Mouse (Mus musculus) heart, embryonic 16.5 days (tissue): ENCODE results near the gene Gm42372. TPM values are rescaled to one million over a fixed set of nuclear protein-coding genes. Genes with fewer than 3 reads are reported as not detected.

Experiments
- ATAC-seq: fragments of 200-750 bp; cut with Nextera tagmentation; replicated peaks from 2 replicates; pipeline ENCODE4 v1.8.0; 2017; ENCODE audit warnings: moderate number of reproducible peaks; ENCODE audit not compliant: insufficient read depth, low FRiP score; ENCODE audit errors: extremely low read depth
- H3K27ac ChIP-seq: fragments of 300-500 bp; sonication (generic); 2 replicates; pipeline ENCODE4 v1.5.1; 2014; ENCODE audit warnings: mild to moderate bottlenecking, low read length, control low read depth, moderate library complexity
- H3K27me3 ChIP-seq: fragments of 300-500 bp; sonication (generic); 2 replicates; pipeline ENCODE4 v1.6.1; 2014; ENCODE audit warnings: low read length, mixed read lengths; ENCODE audit not compliant: control insufficient read depth, insufficient read depth
- H3K36me3 ChIP-seq: fragments of 300-500 bp; sonication (generic); 2 replicates; pipeline ENCODE4 v1.6.1; 2014; ENCODE audit not compliant: control insufficient read depth, insufficient read depth
- H3K4me1 ChIP-seq: fragments of 300-500 bp; sonication (generic); 2 replicates; pipeline ENCODE4 v1.6.1; 2014; ENCODE audit warnings: low read length, mixed read lengths; ENCODE audit not compliant: control insufficient read depth, insufficient read depth
- H3K4me2 ChIP-seq: fragments of 300-500 bp; sonication (generic); 2 replicates; pipeline ENCODE4 v1.6.1; 2014; ENCODE audit warnings: low read depth, mild to moderate bottlenecking, control low read depth, low read length
- H3K4me3 ChIP-seq: fragments of 300-500 bp; sonication (generic); 2 replicates; pipeline ENCODE4 v1.5.1; 2014; ENCODE audit warnings: mild to moderate bottlenecking, control low read depth, low read length
- H3K9ac ChIP-seq: fragments of 300-500 bp; sonication (generic); 2 replicates; pipeline ENCODE4 v1.6.1; 2014; ENCODE audit warnings: low read length, control low read depth
- H3K9me3 ChIP-seq: fragments of 300-500 bp; sonication (generic); replicated peaks from 2 replicates; pipeline ENCODE4 v1.6.1; 2016; ENCODE audit warnings: low read length; ENCODE audit not compliant: control insufficient read depth
- WGBS: fragments of 180-500 bp; shearing (Covaris S2); extraction: QIAGEN DNeasy Blood & Tissue Kit; methylation state at CpG from one replicate; pipeline ENCODE4 v1.1.7; 2014; 5-methylcytosine and 5-hydroxymethylcytosine counted together
- polyA plus RNA-seq: library from polyadenylated mRNA; unstranded; fragments of >200 nt; fragmentation: Nextera tagmentation; extraction: Ambion mirVana; gene quantifications from 2 replicates; pipeline ENCODE4 v1.2.1, GENCODE M21; 2015

Gm42372 gene
- polyA plus RNA-seq, 1 experiment from 2014 or later: 0.09 TPM

DNA sequence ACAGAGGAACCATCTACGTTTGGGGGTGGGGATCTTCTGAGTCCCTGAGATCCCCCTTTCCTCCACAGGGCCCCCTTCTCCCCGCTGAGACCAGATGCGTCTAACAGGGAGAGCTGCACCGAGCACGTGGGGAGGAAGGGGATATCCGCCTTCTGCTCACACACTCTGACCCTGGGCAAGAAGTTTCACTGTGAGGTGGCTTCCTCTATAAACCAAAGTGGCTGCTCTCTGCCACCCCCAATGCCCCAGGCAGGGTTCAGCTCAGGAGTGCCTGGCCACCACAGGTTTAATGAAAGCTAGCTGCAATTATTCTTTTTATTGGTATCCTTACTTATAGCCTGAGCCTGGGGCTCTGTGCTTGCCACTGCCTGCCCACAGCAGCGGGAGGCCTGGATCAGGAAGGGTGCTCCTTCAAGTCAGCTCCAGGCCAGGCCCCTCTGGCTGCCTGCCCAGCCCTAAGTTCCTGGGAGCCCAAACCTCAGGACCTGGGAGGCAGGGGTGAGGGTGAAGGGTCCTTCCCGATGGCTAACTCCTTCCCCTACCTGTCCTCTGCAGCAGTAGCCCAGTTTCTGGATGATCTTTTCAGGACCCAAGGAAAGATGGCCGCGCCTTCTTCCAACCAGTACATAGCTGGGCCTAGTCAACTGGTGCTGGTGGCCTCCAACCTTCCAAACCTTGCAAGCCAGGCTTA lies 42.1 kb downstream of the Gm42372 start:
- Histone ChIP-seq H3K27ac (peak overlapping the region; percentile 80), H3K27me3 (no peaks in the 10 kb centered on the region), H3K36me3 (peaks cover 20% of the 10 kb centered on the region), H3K9ac (peak overlapping the region; percentile 94), H3K9me3 (no peaks in the 10 kb centered on the region), H3K4me3 (0 out of 2 replicates have a peak overlapping the region, but pooled peaks have one; percentile 11), H3K4me1 (peaks cover 62% of the 10 kb centered on the region), H3K4me2 (peak overlapping the region; percentile 88)
- 0 out of 2 replicates have a peak, but pooled peaks have one; percentile 3 for ATAC-seq
- 57% methylated on average over 10 of the region's 10 CpGs for WGBS

GRCm38 (mm10) chr7:17025505-17025894 lies 42.6 kb downstream of the Gm42372 start:
- Histone ChIP-seq H3K4me3 (peak overlapping the region; percentile 11; the same call in 1 of the 2 replicates), H3K36me3 (peaks cover 17% of the 10 kb centered on the region), H3K4me1 (peaks cover 60% of the 10 kb centered on the region), H3K9ac (peak overlapping the region; percentile 94), H3K27me3 (no peaks in the 10 kb centered on the region), H3K4me2 (peak overlapping the region; percentile 88), H3K27ac (peak overlapping the region; percentile 80), H3K9me3 (no peaks in the 10 kb centered on the region)
- WGBS: 42% methylated on average over 4 of the region's 4 CpGs
- ATAC-seq: no peak

DNA sequence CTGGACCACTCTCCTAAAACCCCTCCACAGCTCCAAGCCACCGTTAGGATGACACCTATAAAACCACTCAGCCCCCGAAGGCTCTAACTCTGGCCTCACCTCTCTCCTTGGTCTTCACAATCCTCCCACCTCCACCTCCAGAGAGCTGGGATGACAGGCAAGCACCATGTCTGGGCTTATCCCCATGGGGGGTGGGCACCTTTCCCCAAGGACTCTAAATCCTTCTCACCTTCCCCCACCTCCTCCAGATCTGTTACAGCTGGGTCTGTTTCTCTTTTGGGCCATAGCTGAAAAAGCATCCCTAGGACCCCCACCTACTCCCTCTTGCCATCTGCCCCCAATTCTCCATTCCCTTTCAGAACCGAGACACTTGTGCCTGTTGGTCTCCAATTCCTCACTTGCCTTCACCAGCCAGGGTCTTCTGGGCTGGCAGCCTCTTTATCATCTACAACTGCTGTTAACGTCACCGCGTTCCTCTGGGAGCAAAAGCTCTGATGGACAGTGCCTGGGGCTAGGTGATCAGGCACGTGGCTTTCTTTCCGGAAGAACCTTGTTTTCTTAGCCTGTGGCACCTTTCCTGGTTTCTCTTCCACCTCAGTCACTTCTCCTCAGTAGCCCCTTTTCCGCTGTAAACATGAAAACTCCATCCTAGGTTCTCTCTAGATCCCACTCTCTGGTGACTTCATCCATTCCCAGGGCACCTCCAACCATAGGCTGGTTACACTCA lies 43.2 kb downstream of the Gm42372 start:
- Histone ChIP-seq H3K4me1 (peaks cover 60% of the 10 kb centered on the region), H3K27ac (peak overlapping the region; percentile 96), H3K36me3 (peaks cover 15% of the 10 kb centered on the region), H3K9ac (peak overlapping the region; percentile 94), H3K4me3 (peak overlapping the region; percentile 97), H3K4me2 (peak overlapping the region; percentile 88), H3K27me3 (no peaks in the 10 kb centered on the region), H3K9me3 (no peaks in the 10 kb centered on the region)
- ATAC-seq: no peak
- WGBS: 44% methylated on average over 9 of the region's 9 CpGs

- Histone ChIP-seq H3K9ac (peak overlapping the region; percentile 94), H3K4me2 (peak overlapping the region; percentile 88), H3K27ac (peak overlapping the region; percentile 96), H3K9me3 (no peaks in the 10 kb centered on the region), H3K4me3 (peak overlapping the region; percentile 97), H3K4me1 (peaks cover 57% of the 10 kb centered on the region), H3K27me3 (no peaks in the 10 kb centered on the region), H3K36me3 (peaks cover 6% of the 10 kb centered on the region)
- peak; percentile 19; the same call in 1 of the 2 replicates for ATAC-seq
- WGBS: 2% methylated on average over 24 of the region's 24 CpGs
Observed at GRCm38 (mm10) chr7:17026710-17027587, 44.1 kb downstream of the Gm42372 start.

DNA sequence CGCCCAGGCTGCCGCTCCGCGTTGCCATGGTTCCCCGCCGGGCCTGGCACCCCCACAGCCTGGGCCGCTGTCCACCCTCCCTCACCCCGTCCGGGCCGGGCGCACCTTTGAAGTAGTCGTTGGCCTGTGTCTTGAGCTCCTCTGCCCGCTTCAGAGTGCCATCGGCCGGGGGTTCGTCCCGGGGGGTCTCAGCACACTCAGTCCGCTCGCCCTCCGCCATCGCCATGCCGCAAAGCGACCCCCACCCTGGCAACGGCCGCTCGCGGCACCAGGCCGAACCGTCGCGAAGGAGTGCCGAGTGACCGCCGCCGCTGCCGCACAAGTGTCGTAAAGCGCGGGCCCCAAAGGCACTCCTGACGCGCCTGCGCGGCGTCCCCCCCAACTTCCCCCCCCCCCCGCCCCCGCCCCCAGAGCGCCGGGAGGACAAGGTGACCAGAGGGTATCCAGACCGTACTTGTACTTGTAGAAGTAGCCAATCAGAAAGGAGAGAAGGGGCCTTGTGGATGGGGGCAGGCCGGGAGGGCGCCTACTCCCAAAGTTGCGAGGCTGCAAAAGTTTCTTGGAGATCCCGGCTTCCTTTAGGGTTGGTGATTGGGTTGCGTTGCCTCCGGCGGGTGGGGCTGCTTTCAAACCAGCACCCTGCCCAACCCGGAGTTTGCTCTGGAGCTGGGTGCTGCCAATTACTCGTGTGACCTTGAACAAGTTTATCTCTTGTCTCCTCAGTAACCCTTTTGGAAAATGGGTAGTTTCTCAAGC lies 44.9 kb downstream of the Gm42372 start, which contains the start of gene Ppp5c:
TSS of gene Ppp5c (minus strand) at position 337 of the 756 bp plus-strand sequence.
- Histone ChIP-seq H3K4me2 (peak within 1 kb of the TSS; percentile 88), H3K9ac (peak within 1 kb of the TSS; percentile 94), H3K4me3 (peak within 1 kb of the TSS; percentile 97), H3K27ac (peak within 1 kb of the TSS; percentile 96), H3K4me1 (peaks cover 49% of the 10 kb centered on the region), H3K9me3 (no peaks in the 10 kb centered on the region), H3K36me3 (peaks cover 6% of the 10 kb centered on the region), H3K27me3 (no peaks in the 10 kb centered on the region)
- under 1% methylated on average over 56 of the region's 58 CpGs for WGBS
- peak; percentile 86 for ATAC-seq

DNA sequence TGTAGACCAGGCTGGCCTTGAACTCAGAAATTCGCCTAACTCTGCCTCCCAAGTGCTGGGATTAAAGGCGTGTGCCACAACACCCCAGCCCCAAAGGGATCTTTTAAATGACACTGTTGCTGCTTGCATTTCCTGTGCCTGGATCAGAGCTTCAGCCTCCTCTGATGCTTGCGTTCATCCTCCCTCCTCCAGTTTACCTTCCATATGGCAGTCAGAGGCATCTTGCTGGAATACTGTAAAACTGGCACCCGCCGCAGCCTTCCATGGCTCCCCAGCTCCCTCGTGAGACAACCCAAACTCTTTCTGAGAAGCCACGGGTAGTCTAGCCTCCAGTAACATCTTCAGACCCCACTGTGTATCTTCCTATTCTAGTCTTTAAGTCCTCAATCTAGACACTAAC lies 46.0 kb downstream of the Gm42372 start:
- ATAC-seq: no peak
- peak overlapping the region; percentile 37 for H3K27ac ChIP-seq
- H3K4me2 ChIP-seq: no peak overlapping the region
- peaks cover 17% of the 10 kb centered on the region for H3K36me3 ChIP-seq
- 76% methylated on average over 7 of the region's 7 CpGs for WGBS
- H3K4me1 ChIP-seq: peaks cover 37% of the 10 kb centered on the region
- H3K9me3 ChIP-seq: no peaks in the 10 kb centered on the region
- H3K27me3 ChIP-seq: no peaks in the 10 kb centered on the region
- H3K4me3 ChIP-seq: no peak overlapping the region
- no peak overlapping the region for H3K9ac ChIP-seq

- no peaks in the 10 kb centered on the region for H3K27me3 ChIP-seq
- no peak overlapping the region for H3K27ac ChIP-seq
- no peak overlapping the region for H3K4me3 ChIP-seq
- H3K9me3 ChIP-seq: no peaks in the 10 kb centered on the region
- ATAC-seq: no peak
- peaks cover 30% of the 10 kb centered on the region for H3K36me3 ChIP-seq
- no peak overlapping the region for H3K9ac ChIP-seq
- 64% methylated on average over 7 of the region's 7 CpGs for WGBS
- H3K4me2 ChIP-seq: no peak overlapping the region
- H3K4me1 ChIP-seq: peaks cover 24% of the 10 kb centered on the region
Observed at GRCm38 (mm10) chr7:17030239-17030638, 47.4 kb downstream of the Gm42372 start.
